Mouse (Mus musculus) liver, embryonic 14.5 days (tissue): ENCODE results near the gene Prelp. TPM values are rescaled to one million over a fixed set of nuclear protein-coding genes. Genes with fewer than 3 reads are reported as not detected.
A peak's percentile ranks its signal among the peaks of the same experiment; 100 is the strongest.

Experiments used
- ATAC-seq: fragments of 200-750 bp; cut with Nextera tagmentation; 2 replicates; pipeline ENCODE4 v1.8.0; 2017; ENCODE audit warnings: moderate number of reproducible peaks, mild to moderate bottlenecking, moderate library complexity; ENCODE audit not compliant: insufficient read depth
- DNase-seq, 3 experiments: peaks; one replicate each; pipeline ENCODE4 v3.0.0-alpha.2; 2012 to 2013; ENCODE audit warnings: low read depth in 3 of 3, low spot score in 3 of 3
- H3K27ac ChIP-seq: fragments of 300-500 bp; sonication (generic); 2 replicates; pipeline ENCODE4 v1.5.1; 2014; ENCODE audit warnings: moderate library complexity, mild to moderate bottlenecking, control low read depth, inconsistent platforms
- H3K27me3 ChIP-seq: fragments of 300-500 bp; sonication (generic); 2 replicates; pipeline ENCODE4 v1.6.1; 2014; ENCODE audit warnings: mild to moderate bottlenecking, low read length, moderate library complexity; ENCODE audit not compliant: control insufficient read depth, insufficient read depth
- H3K36me3 ChIP-seq: fragments of 300-500 bp; sonication (generic); replicated peaks from 2 replicates; pipeline ENCODE4 v1.6.1; 2014; ENCODE audit warnings: low read depth; ENCODE audit not compliant: control insufficient read depth, insufficient read depth
- H3K4me1 ChIP-seq, 2 experiments: fragments of 200-500 bp in 1 of 2; fragments of 300-500 bp in 1 of 2; sonication (generic) in 1 of 2; replicated peaks; 2 replicates each; pipeline ENCODE4 v1.6.1; 2012 to 2014; ENCODE audit warnings: antibody characterized with exemption in 1 of 2, inconsistent platforms in 1 of 2, low read length in 1 of 2; ENCODE audit not compliant: control insufficient read depth in 2 of 2, insufficient read depth in 2 of 2
- H3K4me2 ChIP-seq: fragments of 300-500 bp; sonication (generic); 2 replicates; pipeline ENCODE4 v1.6.1; 2014; ENCODE audit warnings: low read depth, mild to moderate bottlenecking, control low read depth, moderate library complexity
- H3K4me3 ChIP-seq, 2 experiments: fragments of 200-500 bp in 1 of 2; fragments of 300-500 bp in 1 of 2; sonication (generic) in 1 of 2; 2 replicates each; pipeline ENCODE4 v1.5.1; 2012 to 2014; ENCODE audit warnings: low read depth in 2 of 2, low read length in 2 of 2, mild to moderate bottlenecking in 2 of 2, control low read depth in 1 of 2, inconsistent platforms in 1 of 2, moderate library complexity in 1 of 2; ENCODE audit not compliant: insufficient read depth in 1 of 2
- H3K9ac ChIP-seq: fragments of 300-500 bp; sonication (generic); replicated peaks from 2 replicates; pipeline ENCODE4 v1.6.1; 2014; ENCODE audit warnings: mild to moderate bottlenecking, control low read depth, moderate library complexity
- H3K9me3 ChIP-seq: fragments of 300-500 bp; sonication (generic); 2 replicates; pipeline ENCODE4 v1.6.1; 2016; ENCODE audit warnings: low read length, mixed read lengths; ENCODE audit not compliant: control insufficient read depth
- CTCF ChIP-seq: IDR thresholded peaks from 2 replicates; pipeline ENCODE4 v1.5.1; 2016; ENCODE audit warnings: antibody characterized with exemption, low read depth, control low read depth
- EP300 ChIP-seq: IDR thresholded peaks from 2 replicates; pipeline ENCODE4 v1.6.1; 2016; ENCODE audit warnings: antibody characterized with exemption, low read depth
- WGBS: fragments of 180-500 bp; shearing (Covaris S2); extraction: QIAGEN DNeasy Blood & Tissue Kit; methylation state at CpG from one replicate; pipeline ENCODE4 v1.1.7; 2014; ENCODE audit not compliant: insufficient replicate concordance; 5-methylcytosine and 5-hydroxymethylcytosine counted together
- polyA plus RNA-seq, 2 experiments: library from polyadenylated mRNA; depleted of rRNA in 1 of 2; stranded (reverse) in 1 of 2; unstranded in 1 of 2; fragments of >200 nt; fragmentation: Nextera tagmentation in 1 of 2; extraction: Ambion mirVana in 1 of 2; gene quantifications; 2 replicates each; pipeline versions ENCODE4 v1.2.1 to v1.2.3; 2012 to 2014

Prelp gene
- polyA plus RNA-seq, 2 experiments = 1.6 to 2.1 TPM

GRCm38 (mm10) chr1:133884090-133884489 is 37.1 kb downstream of the Prelp start:
- H3K27me3 ChIP-seq = no peaks in the 10 kb centered on the region
- ATAC-seq = no peak
- H3K9me3 ChIP-seq = no peaks in the 10 kb centered on the region
- TF ChIP-seq CTCF (no peak), EP300 (no peak)
- H3K36me3 ChIP-seq = no peaks in the 10 kb centered on the region
- no peak overlapping the region for H3K27ac ChIP-seq
- no peak overlapping the region for H3K9ac ChIP-seq
- no peak overlapping the region for H3K4me3 ChIP-seq
- H3K4me2 ChIP-seq = no peak overlapping the region
- peaks cover 30 to 47% of the 10 kb centered on the region in 2 experiments for H3K4me1 ChIP-seq
- 75% methylated on average over 6 of the region's 6 CpGs for WGBS
- no peak for DNase-seq

- peak; percentile 34; the same call in 1 of the 2 replicates for ATAC-seq
- Histone ChIP-seq H3K4me2 (no peak overlapping the region), H3K9me3 (no peaks in the 10 kb centered on the region), H3K9ac (no peak overlapping the region), H3K4me3 (no peak overlapping the region), H3K27ac (no peak overlapping the region), H3K27me3 (no peaks in the 10 kb centered on the region), H3K36me3 (no peaks in the 10 kb centered on the region), H3K4me1 (peaks cover 25 to 32% of the 10 kb centered on the region in 2 experiments)
- 66% methylated on average over 11 of the region's 11 CpGs for WGBS
- no peak for TF ChIP-seq EP300
- no peak for TF ChIP-seq CTCF
- no peak for DNase-seq
These were observed 38.7 kb downstream of the Prelp start for GRCm38 (mm10) chr1:133882283-133883217.

GRCm38 (mm10) chr1:133881813-133882212 is 39.4 kb downstream of the Prelp start:
- peaks cover 18 to 24% of the 10 kb centered on the region in 2 experiments for H3K4me1 ChIP-seq
- H3K27ac ChIP-seq = no peak overlapping the region

GRCm38 (mm10) chr1:133878825-133879423 is 42.3 kb downstream of the Prelp start:
- TF ChIP-seq EP300 = no peak
- TF ChIP-seq CTCF = no peak
- WGBS = 57% methylated on average over 12 of the region's 12 CpGs
- H3K9ac ChIP-seq = no peak overlapping the region
- no peaks in the 10 kb centered on the region for H3K9me3 ChIP-seq
- no peak overlapping the region for H3K27ac ChIP-seq
- H3K4me2 ChIP-seq = no peak overlapping the region
- ATAC-seq = no peak
- H3K4me1 ChIP-seq = peaks cover 6 to 10% of the 10 kb centered on the region in 2 experiments; a peak in 3 of 4 replicates
- no peaks in the 10 kb centered on the region for H3K36me3 ChIP-seq
- no peaks in the 10 kb centered on the region for H3K27me3 ChIP-seq
- no peak overlapping the region for H3K4me3 ChIP-seq
- no peak for DNase-seq

More at GRCm38 (mm10) chr1:133881813-133882212, 39.4 kb downstream of the Prelp start:
- Histone ChIP-seq H3K9ac (no peak overlapping the region), H3K4me2 (no peak overlapping the region), H3K27me3 (no peaks in the 10 kb centered on the region), H3K4me3 (no peak overlapping the region), H3K9me3 (no peaks in the 10 kb centered on the region), H3K36me3 (no peaks in the 10 kb centered on the region)
- ATAC-seq (no peak), DNase-seq (no peak)
- TF ChIP-seq EP300 = no peak
- no peak for TF ChIP-seq CTCF
- 65% methylated on average over 6 of the region's 6 CpGs for WGBS

- DNase-seq (no peak), ATAC-seq (no peak)
- H3K27ac ChIP-seq = no peak overlapping the region
- no peak overlapping the region for H3K9ac ChIP-seq
- no peaks in the 10 kb centered on the region for H3K4me1 ChIP-seq
- H3K4me2 ChIP-seq = no peak overlapping the region
- no peaks in the 10 kb centered on the region for H3K9me3 ChIP-seq
- no peaks in the 10 kb centered on the region for H3K27me3 ChIP-seq
- WGBS = 78% methylated on average over 7 of the region's 7 CpGs
- no peak overlapping the region for H3K4me3 ChIP-seq
- TF ChIP-seq EP300 = no peak
- TF ChIP-seq CTCF = no peak
- no peaks in the 10 kb centered on the region for H3K36me3 ChIP-seq
These were observed 44.3 kb downstream of the Prelp start for GRCm38 (mm10) chr1:133876936-133877335.
